Mouse (Mus musculus): ENCODE results near the gene 4933425L06Rik. TPM values are rescaled to one million over a fixed set of nuclear protein-coding genes. Genes with fewer than 3 reads are reported as not detected.

The 4933425L06Rik gene
- polyA plus RNA-seq (2014; fragmentation: Nextera tagmentation; extraction: Ambion mirVana) = not detected in 2 replicates

- Histone ChIP-seq H3K36me3 (ENCODE audit: control insufficient read depth, insufficient read depth, low read length) (no peaks in the 10 kb centered on the region), H3K27me3 (replicated peaks; ENCODE audit: control insufficient read depth, insufficient read depth, low read length) (no peaks in the 10 kb centered on the region), H3K27ac (replicated peaks; ENCODE audit: low read depth, low read length) (no peak within 1 kb of the TSS), H3K4me3 (ENCODE audit: low read depth, low read length) (no peak within 1 kb of the TSS), H3K4me2 (ENCODE audit: low read depth, low read length) (no peak within 1 kb of the TSS), H3K9me3 (ENCODE audit: control insufficient read depth, low read length) (no peaks in the 10 kb centered on the region), H3K4me1 (ENCODE audit: control insufficient read depth, insufficient read depth, low read length) (no peaks in the 10 kb centered on the region), H3K9ac (ENCODE audit: low read depth, low read length) (no peak within 1 kb of the TSS)
- DNase-seq (ENCODE audit: low spot score) (no peak), ATAC-seq (ENCODE audit: low read depth) (no peak)
- 81% methylated on average over 8 of the region's 10 CpGs for WGBS
Observed at GRCm38 (mm10) chr13:105081862-105082261, at the start of gene 4933425L06Rik. Gene 4933425L06Rik, plus strand, starts transcription at chr13:105082122.

GRCm38 (mm10) chr13:105037816-105038215 is 44.1 kb upstream of the 4933425L06Rik start:
- Histone ChIP-seq H3K36me3 (ENCODE audit: control insufficient read depth, insufficient read depth, low read length) (no peaks in the 10 kb centered on the region), H3K9me3 (ENCODE audit: control insufficient read depth, low read length) (no peaks in the 10 kb centered on the region), H3K27ac (replicated peaks; ENCODE audit: low read depth, low read length) (no peak overlapping the region), H3K4me2 (ENCODE audit: low read depth, low read length) (no peak overlapping the region), H3K9ac (ENCODE audit: low read depth, low read length) (no peak overlapping the region), H3K4me1 (ENCODE audit: control insufficient read depth, insufficient read depth, low read length) (no peaks in the 10 kb centered on the region), H3K4me3 (ENCODE audit: low read depth, low read length) (no peak overlapping the region), H3K27me3 (replicated peaks; ENCODE audit: control insufficient read depth, insufficient read depth, low read length) (no peaks in the 10 kb centered on the region)
- DNase-seq (ENCODE audit: low spot score) (no peak), ATAC-seq (ENCODE audit: low read depth) (no peak)
- WGBS = 82% methylated on average over 12 of the region's 12 CpGs

DNA sequence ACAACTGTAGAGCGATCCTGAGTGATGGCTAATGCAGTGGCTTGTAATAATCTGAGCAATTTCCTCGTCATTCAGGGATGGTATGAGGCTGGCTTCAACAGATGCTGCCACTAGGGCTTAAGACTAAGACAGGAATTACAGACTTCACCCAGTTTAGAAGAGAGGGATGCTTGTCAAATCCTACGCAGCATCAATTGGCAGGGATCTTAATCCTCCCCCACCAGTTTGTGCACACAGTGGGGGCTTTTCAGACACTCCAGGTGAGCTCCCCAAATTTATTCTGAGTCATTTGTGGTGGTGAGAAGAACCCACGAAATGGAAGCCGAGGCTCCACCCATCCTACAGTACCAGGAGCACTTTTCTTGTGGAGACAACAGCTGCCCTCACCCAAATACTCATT is 43.6 kb upstream of the 4933425L06Rik start:
- H3K27ac ChIP-seq (replicated peaks; ENCODE audit: low read depth, low read length) = no peak overlapping the region
- H3K9ac ChIP-seq (ENCODE audit: low read depth, low read length) = no peak overlapping the region
- H3K4me1 ChIP-seq (ENCODE audit: control insufficient read depth, insufficient read depth, low read length) = no peaks in the 10 kb centered on the region
- H3K4me2 ChIP-seq (ENCODE audit: low read depth, low read length) = no peak overlapping the region
- WGBS = 71% methylated on average over 5 of the region's 5 CpGs
- no peaks in the 10 kb centered on the region for H3K27me3 ChIP-seq (replicated peaks; ENCODE audit: control insufficient read depth, insufficient read depth, low read length)
- H3K9me3 ChIP-seq (ENCODE audit: control insufficient read depth, low read length) = no peaks in the 10 kb centered on the region
- no peaks in the 10 kb centered on the region for H3K36me3 ChIP-seq (ENCODE audit: control insufficient read depth, insufficient read depth, low read length)
- no peak for DNase-seq (ENCODE audit: low spot score)
- ATAC-seq (ENCODE audit: low read depth) = no peak
- H3K4me3 ChIP-seq (ENCODE audit: low read depth, low read length) = no peak overlapping the region

DNA sequence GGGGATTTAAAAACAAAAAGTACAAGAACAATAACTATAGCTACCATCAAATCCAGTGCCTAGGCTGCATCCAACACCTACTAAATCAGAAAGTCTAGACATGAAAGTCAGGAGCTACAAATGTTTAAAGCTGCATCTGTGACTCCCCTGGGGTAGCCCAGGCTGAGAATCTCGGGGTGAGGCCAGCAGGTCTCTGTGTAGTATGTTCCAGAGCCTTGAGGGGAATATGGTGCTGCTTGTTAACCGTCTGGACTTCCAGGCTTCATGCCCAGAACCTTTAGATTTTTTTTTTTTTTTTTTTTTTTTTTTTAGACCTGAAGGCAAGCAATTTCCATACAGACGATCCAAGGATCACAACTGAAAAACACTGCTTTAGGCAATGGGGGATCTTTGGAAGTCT is 38.0 kb upstream of the 4933425L06Rik start:
- no peaks in the 10 kb centered on the region for H3K36me3 ChIP-seq (ENCODE audit: control insufficient read depth, insufficient read depth, low read length)
- WGBS = 33% methylated on average over 3 of the region's 3 CpGs
- no peak overlapping the region for H3K27ac ChIP-seq (replicated peaks; ENCODE audit: low read depth, low read length)
- ATAC-seq (ENCODE audit: low read depth) (no peak), DNase-seq (ENCODE audit: low spot score) (no peak)
- no peak overlapping the region for H3K4me3 ChIP-seq (ENCODE audit: low read depth, low read length)
- H3K4me2 ChIP-seq (ENCODE audit: low read depth, low read length) = no peak overlapping the region
- H3K9ac ChIP-seq (ENCODE audit: low read depth, low read length) = no peak overlapping the region
- H3K4me1 ChIP-seq (ENCODE audit: control insufficient read depth, insufficient read depth, low read length) = no peaks in the 10 kb centered on the region
- no peaks in the 10 kb centered on the region for H3K9me3 ChIP-seq (ENCODE audit: control insufficient read depth, low read length)
- H3K27me3 ChIP-seq (replicated peaks; ENCODE audit: control insufficient read depth, insufficient read depth, low read length) = no peaks in the 10 kb centered on the region

DNA sequence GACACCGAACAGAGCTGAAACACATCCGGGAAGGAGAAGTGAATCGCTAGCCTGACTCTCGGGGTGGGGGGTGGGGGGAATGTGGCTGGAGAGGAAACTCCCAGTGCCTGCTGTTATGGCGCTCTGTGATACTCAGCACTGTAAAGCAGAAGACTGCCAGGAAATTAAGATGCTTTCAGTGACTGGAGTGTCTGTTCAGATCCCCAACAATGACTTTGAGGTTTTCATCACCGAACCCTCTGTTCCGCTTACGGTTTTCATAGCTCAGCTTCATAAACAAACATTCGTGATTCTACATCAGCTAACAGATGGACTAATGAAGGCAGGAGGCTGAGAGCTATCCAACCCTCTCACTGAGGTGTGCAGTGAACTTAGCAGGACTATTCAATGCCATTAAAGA is 34.5 kb upstream of the 4933425L06Rik start:
- 0 out of 2 replicates have a peak, but pooled peaks cover 4% of the 10 kb centered on the region for H3K4me1 ChIP-seq (ENCODE audit: control insufficient read depth, insufficient read depth, low read length)

DNA sequence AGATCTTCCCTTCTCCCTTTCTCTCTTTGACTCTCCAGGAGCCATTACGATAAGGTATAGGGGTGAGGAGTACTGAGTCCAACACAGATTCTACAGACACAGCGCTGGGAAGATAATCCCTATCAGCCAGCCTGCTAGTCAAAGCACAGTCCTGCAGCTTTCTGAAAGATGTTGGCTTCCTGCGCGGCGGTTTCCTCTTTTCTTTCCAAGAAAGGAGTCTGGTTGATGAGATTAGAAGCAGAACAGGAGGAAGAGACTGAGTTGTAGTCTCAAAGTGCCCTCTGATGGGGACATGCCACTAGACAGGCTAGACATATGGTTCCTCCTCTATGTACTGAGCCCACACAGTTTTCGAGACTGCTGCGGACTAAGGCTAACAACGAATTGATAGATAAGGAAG is 33.3 kb upstream of the 4933425L06Rik start:
- Histone ChIP-seq H3K27ac (replicated peaks; ENCODE audit: low read depth, low read length) (no peak overlapping the region), H3K4me2 (ENCODE audit: low read depth, low read length) (no peak overlapping the region), H3K36me3 (ENCODE audit: control insufficient read depth, insufficient read depth, low read length) (no peaks in the 10 kb centered on the region), H3K4me3 (ENCODE audit: low read depth, low read length) (no peak overlapping the region), H3K4me1 (ENCODE audit: control insufficient read depth, insufficient read depth, low read length) (0 out of 2 replicates have a peak, but pooled peaks cover 7% of the 10 kb centered on the region), H3K27me3 (replicated peaks; ENCODE audit: control insufficient read depth, insufficient read depth, low read length) (0 out of 2 replicates have a peak, but pooled peaks cover 9% of the 10 kb centered on the region), H3K9me3 (ENCODE audit: control insufficient read depth, low read length) (no peaks in the 10 kb centered on the region), H3K9ac (ENCODE audit: low read depth, low read length) (no peak overlapping the region)
- WGBS = 76% methylated on average over 8 of the region's 8 CpGs
- no peak for ATAC-seq (ENCODE audit: low read depth)
- DNase-seq (ENCODE audit: low spot score) = no peak

More for the DNA sequence above, 34.5 kb upstream of the 4933425L06Rik start:
- H3K4me3 ChIP-seq (ENCODE audit: low read depth, low read length) = no peak overlapping the region
- no peaks in the 10 kb centered on the region for H3K36me3 ChIP-seq (ENCODE audit: control insufficient read depth, insufficient read depth, low read length)
- WGBS = 54% methylated on average over 9 of the region's 9 CpGs
- H3K9me3 ChIP-seq (ENCODE audit: control insufficient read depth, low read length) = no peaks in the 10 kb centered on the region
- ATAC-seq (ENCODE audit: low read depth) (no peak), DNase-seq (ENCODE audit: low spot score) (no peak)
- H3K27ac ChIP-seq (replicated peaks; ENCODE audit: low read depth, low read length) = no peak overlapping the region
- peak overlapping the region; percentile 20; the same call in 1 of the 2 replicates for H3K4me2 ChIP-seq (ENCODE audit: low read depth, low read length)
- H3K9ac ChIP-seq (ENCODE audit: low read depth, low read length) = no peak overlapping the region
- H3K27me3 ChIP-seq (replicated peaks; ENCODE audit: control insufficient read depth, insufficient read depth, low read length) = no peaks in the 10 kb centered on the region

- WGBS = 36% methylated on average over 6 of the region's 6 CpGs
- H3K4me3 ChIP-seq (ENCODE audit: low read depth, low read length) = no peak overlapping the region
Observed at GRCm38 (mm10) chr13:105051432-105051831, 30.5 kb upstream of the 4933425L06Rik start.

DNA sequence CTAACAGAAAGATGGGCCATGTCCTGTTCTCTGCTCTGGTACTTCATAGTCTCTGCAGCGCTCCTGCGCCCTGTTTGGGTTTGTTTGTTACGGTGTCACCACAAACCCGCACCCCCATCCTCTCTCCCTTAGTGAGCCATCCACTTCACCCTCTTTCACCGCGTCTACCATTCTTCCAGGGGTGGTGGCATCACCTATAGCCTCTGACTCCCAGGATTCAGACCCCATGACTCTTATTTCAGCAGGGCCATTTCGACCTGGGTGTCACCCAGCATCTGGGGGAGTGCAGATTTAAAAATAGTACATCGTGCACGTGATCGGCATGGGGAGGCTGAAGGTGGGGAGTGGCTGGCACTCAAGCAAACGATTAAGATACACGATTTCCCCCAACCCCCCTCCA is 28.3 kb upstream of the 4933425L06Rik start:
- WGBS = 3% methylated on average over 12 of the region's 12 CpGs
- H3K27ac ChIP-seq (replicated peaks; ENCODE audit: low read depth, low read length) = peak overlapping the region; percentile 76; the same call in 1 of the 2 replicates
- peak overlapping the region; percentile 68 for H3K4me3 ChIP-seq (ENCODE audit: low read depth, low read length)
- no peaks in the 10 kb centered on the region for H3K9me3 ChIP-seq (ENCODE audit: control insufficient read depth, low read length)
- H3K4me1 ChIP-seq (ENCODE audit: control insufficient read depth, insufficient read depth, low read length) = peaks cover 11% of the 10 kb centered on the region; the same call in 1 of the 2 replicates
- ATAC-seq (ENCODE audit: low read depth) = no peak
- H3K4me2 ChIP-seq (ENCODE audit: low read depth, low read length) = peak overlapping the region; percentile 91
- peak overlapping the region; percentile 73 for H3K9ac ChIP-seq (ENCODE audit: low read depth, low read length)
- H3K36me3 ChIP-seq (ENCODE audit: control insufficient read depth, insufficient read depth, low read length) = no peaks in the 10 kb centered on the region
- 0 out of 2 replicates have a peak, but pooled peaks cover 16% of the 10 kb centered on the region for H3K27me3 ChIP-seq (replicated peaks; ENCODE audit: control insufficient read depth, insufficient read depth, low read length)
- DNase-seq (ENCODE audit: low spot score) = peak; percentile 23

More at GRCm38 (mm10) chr13:105051432-105051831, 30.5 kb upstream of the 4933425L06Rik start:
- H3K4me1 ChIP-seq (ENCODE audit: control insufficient read depth, insufficient read depth, low read length) = peaks cover 11% of the 10 kb centered on the region; the same call in 1 of the 2 replicates
- 0 out of 2 replicates have a peak, but pooled peaks cover 16% of the 10 kb centered on the region for H3K27me3 ChIP-seq (replicated peaks; ENCODE audit: control insufficient read depth, insufficient read depth, low read length)
- H3K36me3 ChIP-seq (ENCODE audit: control insufficient read depth, insufficient read depth, low read length) = no peaks in the 10 kb centered on the region
- no peaks in the 10 kb centered on the region for H3K9me3 ChIP-seq (ENCODE audit: control insufficient read depth, low read length)
- H3K27ac ChIP-seq (replicated peaks; ENCODE audit: low read depth, low read length) = no peak overlapping the region
- DNase-seq (ENCODE audit: low spot score) (peak; percentile 13), ATAC-seq (ENCODE audit: low read depth) (no peak)
- H3K4me2 ChIP-seq (ENCODE audit: low read depth, low read length) = no peak overlapping the region
- H3K9ac ChIP-seq (ENCODE audit: low read depth, low read length) = no peak overlapping the region

Data from embryonic facial prominence, embryonic 14.5 days (tissue).